Mouse (Mus musculus) lung, postnatal 0 days (tissue): ENCODE results near the gene Pank1.

Experiments used
- CTCF ChIP-seq: IDR thresholded peaks from 2 replicates; pipeline ENCODE4 v1.5.1; 2016; ENCODE audit warnings: antibody characterized with exemption, mild to moderate bottlenecking
- EP300 ChIP-seq: IDR thresholded peaks from 2 replicates; pipeline ENCODE4 v1.6.1; 2016; ENCODE audit warnings: antibody characterized with exemption, mild to moderate bottlenecking, control low read depth

- no peak for TF ChIP-seq EP300
- TF ChIP-seq CTCF: no peak
These were observed 65.7 kb downstream of the Pank1 start for GRCm38 (mm10) chr19:34813533-34813932.
